Mouse (Mus musculus): ENCODE results near the gene Hist1h2bb. TPM values are rescaled to one million over a fixed set of nuclear protein-coding genes. Genes with fewer than 3 reads are reported as not detected.

Hist1h2bb gene
- polyA plus RNA-seq (2014; fragmentation: Illumina TruSeq; extraction: RNeasy Lipid Tissue Mini Kit (QIAGEN cat#74804); ENCODE audit: low read depth, low replicate concordance) = not detected

GRCm38 (mm10) chr13:23746201-23747080 lies at the start of gene Hist1h2bb:
Gene Hist1h2bb (plus strand): TSS chr13:23746734.

GRCm38 (mm10) chr13:23698300-23698693 lies 48.2 kb upstream of the Hist1h2bb start, which contains the start of gene Hist1h4c:
Gene Hist1h4c (minus strand): TSS chr13:23698454.

GRCm38 (mm10) chr13:23710374-23711089 lies 36.0 kb upstream of the Hist1h2bb start, which contains the start of gene Hfe:
Gene Hfe (minus strand): TSS chr13:23710854.

GRCm38 (mm10) chr13:23738677-23739068 lies 7.9 kb upstream of the Hist1h2bb start, which contains the start of gene Hist1h1c:
Gene Hist1h1c (plus strand): TSS chr13:23738808.

GRCm38 (mm10) chr13:23745381-23746161 lies 963 bp upstream of the Hist1h2bb start, which contains the start of gene Hist1h3c:
Gene Hist1h3c (minus strand): TSS chr13:23745602.

GRCm38 (mm10) chr13:23750839-23751477 lies 4.4 kb downstream of the Hist1h2bb start, which contains the start of gene Hist1h2ab:
Gene Hist1h2ab (plus strand): TSS chr13:23751126.

GRCm38 (mm10) chr13:23752067-23752741 lies 5.7 kb downstream of the Hist1h2bb start, which contains the start of gene Hist1h3b:
Gene Hist1h3b (plus strand): TSS chr13:23752267.

GRCm38 (mm10) chr13:23756790-23757189 lies 10.3 kb downstream of the Hist1h2bb start, which contains the start of gene Hist1h4b:
Gene Hist1h4b (plus strand): TSS chr13:23757013.

GRCm38 (mm10) chr13:23760972-23761864 lies 14.7 kb downstream of the Hist1h2bb start, which contains the start of gene Hist1h4a:
Gene Hist1h4a (minus strand): TSS chr13:23761230.

GRCm38 (mm10) chr13:23761871-23762821 lies 15.6 kb downstream of the Hist1h2bb start, which contains the start of gene Hist1h3a:
Gene Hist1h3a (minus strand): TSS chr13:23762386.

GRCm38 (mm10) chr13:23763586-23764323 lies 17.2 kb downstream of the Hist1h2bb start, which contains the start of gene Hist1h1a:
Gene Hist1h1a (plus strand): TSS chr13:23763666.

GRCm38 (mm10) chr13:23769613-23770012 lies 23.1 kb downstream of the Hist1h2bb start, which contains the start of gene Trim38:
Gene Trim38 (plus strand): TSS chr13:23769913.

Other genes with a start within 250 kb of the Hist1h2bb start
- not detected for gene Hist1h4h, start 215.7 kb upstream of the Hist1h2bb start, polyA plus RNA-seq (2014; fragmentation: Illumina TruSeq; extraction: RNeasy Lipid Tissue Mini Kit (QIAGEN cat#74804); ENCODE audit: low read depth, low replicate concordance)
- not detected for gene Hist1h2af, start 212.8 kb upstream of the Hist1h2bb start, polyA plus RNA-seq (2014; fragmentation: Illumina TruSeq; extraction: RNeasy Lipid Tissue Mini Kit (QIAGEN cat#74804); ENCODE audit: low read depth, low replicate concordance)
- not detected for gene Hist1h3g, start 211.3 kb upstream of the Hist1h2bb start, polyA plus RNA-seq (2014; fragmentation: Illumina TruSeq; extraction: RNeasy Lipid Tissue Mini Kit (QIAGEN cat#74804); ENCODE audit: low read depth, low replicate concordance)
- 1.2 TPM for gene Hist1h2bh, start 203.3 kb upstream of the Hist1h2bb start, polyA plus RNA-seq (2014; fragmentation: Illumina TruSeq; extraction: RNeasy Lipid Tissue Mini Kit (QIAGEN cat#74804); ENCODE audit: low read depth, low replicate concordance)
- gene Hist1h3f, start 202.7 kb upstream of the Hist1h2bb start, polyA plus RNA-seq (2014; fragmentation: Illumina TruSeq; extraction: RNeasy Lipid Tissue Mini Kit (QIAGEN cat#74804); ENCODE audit: low read depth, low replicate concordance) = not detected
- not detected for gene Hist1h4f, start 195.1 kb upstream of the Hist1h2bb start, polyA plus RNA-seq (2014; fragmentation: Illumina TruSeq; extraction: RNeasy Lipid Tissue Mini Kit (QIAGEN cat#74804); ENCODE audit: low read depth, low replicate concordance)
- gene Hist1h1d, start 193.5 kb upstream of the Hist1h2bb start, polyA plus RNA-seq (2014; fragmentation: Illumina TruSeq; extraction: RNeasy Lipid Tissue Mini Kit (QIAGEN cat#74804); ENCODE audit: low read depth, low replicate concordance) = 3.8 TPM
- not detected for gene Hist1h3e, start 184.4 kb upstream of the Hist1h2bb start, polyA plus RNA-seq (2014; fragmentation: Illumina TruSeq; extraction: RNeasy Lipid Tissue Mini Kit (QIAGEN cat#74804); ENCODE audit: low read depth, low replicate concordance)
- gene Hist1h2ae, start 175.5 kb upstream of the Hist1h2bb start, polyA plus RNA-seq (2014; fragmentation: Illumina TruSeq; extraction: RNeasy Lipid Tissue Mini Kit (QIAGEN cat#74804); ENCODE audit: low read depth, low replicate concordance) = not detected
- not detected for gene Hist1h2bg, start 175.3 kb upstream of the Hist1h2bb start, polyA plus RNA-seq (2014; fragmentation: Illumina TruSeq; extraction: RNeasy Lipid Tissue Mini Kit (QIAGEN cat#74804); ENCODE audit: low read depth, low replicate concordance)
- gene Hist1h2bf, start 172.5 kb upstream of the Hist1h2bb start, polyA plus RNA-seq (2014; fragmentation: Illumina TruSeq; extraction: RNeasy Lipid Tissue Mini Kit (QIAGEN cat#74804); ENCODE audit: low read depth, low replicate concordance) = not detected
- not detected for gene Hist1h2ad, start 172.4 kb upstream of the Hist1h2bb start, polyA plus RNA-seq (2014; fragmentation: Illumina TruSeq; extraction: RNeasy Lipid Tissue Mini Kit (QIAGEN cat#74804); ENCODE audit: low read depth, low replicate concordance)
- 0.49 TPM for gene Hist1h3d, start 171.0 kb upstream of the Hist1h2bb start, polyA plus RNA-seq (2014; fragmentation: Illumina TruSeq; extraction: RNeasy Lipid Tissue Mini Kit (QIAGEN cat#74804); ENCODE audit: low read depth, low replicate concordance)
- 0.40 TPM for gene Hist1h4d, start 165.1 kb upstream of the Hist1h2bb start, polyA plus RNA-seq (2014; fragmentation: Illumina TruSeq; extraction: RNeasy Lipid Tissue Mini Kit (QIAGEN cat#74804); ENCODE audit: low read depth, low replicate concordance)
- gene Hist1h2be, start 125.6 kb upstream of the Hist1h2bb start, polyA plus RNA-seq (2014; fragmentation: Illumina TruSeq; extraction: RNeasy Lipid Tissue Mini Kit (QIAGEN cat#74804); ENCODE audit: low read depth, low replicate concordance) = 17.8 TPM
- 7.7 TPM for gene Hist1h1e, start 124.2 kb upstream of the Hist1h2bb start, polyA plus RNA-seq (2014; fragmentation: Illumina TruSeq; extraction: RNeasy Lipid Tissue Mini Kit (QIAGEN cat#74804); ENCODE audit: low read depth, low replicate concordance)
- 3.4 TPM for gene Hist1h2ac, start 62.8 kb upstream of the Hist1h2bb start, polyA plus RNA-seq (2014; fragmentation: Illumina TruSeq; extraction: RNeasy Lipid Tissue Mini Kit (QIAGEN cat#74804); ENCODE audit: low read depth, low replicate concordance)
- gene Hist1h2bc, start 62.5 kb upstream of the Hist1h2bb start, polyA plus RNA-seq (2014; fragmentation: Illumina TruSeq; extraction: RNeasy Lipid Tissue Mini Kit (QIAGEN cat#74804); ENCODE audit: low read depth, low replicate concordance) = 366 TPM
- not detected for gene Hist1h1t, start 50.9 kb upstream of the Hist1h2bb start, polyA plus RNA-seq (2014; fragmentation: Illumina TruSeq; extraction: RNeasy Lipid Tissue Mini Kit (QIAGEN cat#74804); ENCODE audit: low read depth, low replicate concordance)
- gene Hist1h4c, start 48.3 kb upstream of the Hist1h2bb start, polyA plus RNA-seq (2014; fragmentation: Illumina TruSeq; extraction: RNeasy Lipid Tissue Mini Kit (QIAGEN cat#74804); ENCODE audit: low read depth, low replicate concordance) = 6.6 TPM
- gene Hfe, start 35.9 kb upstream of the Hist1h2bb start, polyA plus RNA-seq (2014; fragmentation: Illumina TruSeq; extraction: RNeasy Lipid Tissue Mini Kit (QIAGEN cat#74804); ENCODE audit: low read depth, low replicate concordance) = 29.7 TPM
- 67.6 TPM for gene Hist1h1c, start 7.9 kb upstream of the Hist1h2bb start, polyA plus RNA-seq (2014; fragmentation: Illumina TruSeq; extraction: RNeasy Lipid Tissue Mini Kit (QIAGEN cat#74804); ENCODE audit: low read depth, low replicate concordance)
- not detected for gene Hist1h3c, start 1.1 kb upstream of the Hist1h2bb start, polyA plus RNA-seq (2014; fragmentation: Illumina TruSeq; extraction: RNeasy Lipid Tissue Mini Kit (QIAGEN cat#74804); ENCODE audit: low read depth, low replicate concordance)
- not detected for gene Hist1h2ab, start 4.4 kb downstream of the Hist1h2bb start, polyA plus RNA-seq (2014; fragmentation: Illumina TruSeq; extraction: RNeasy Lipid Tissue Mini Kit (QIAGEN cat#74804); ENCODE audit: low read depth, low replicate concordance)
- gene Hist1h3b, start 5.5 kb downstream of the Hist1h2bb start, polyA plus RNA-seq (2014; fragmentation: Illumina TruSeq; extraction: RNeasy Lipid Tissue Mini Kit (QIAGEN cat#74804); ENCODE audit: low read depth, low replicate concordance) = not detected
- not detected for gene Hist1h4b, start 10.3 kb downstream of the Hist1h2bb start, polyA plus RNA-seq (2014; fragmentation: Illumina TruSeq; extraction: RNeasy Lipid Tissue Mini Kit (QIAGEN cat#74804); ENCODE audit: low read depth, low replicate concordance)
- not detected for gene Hist1h4a, start 14.5 kb downstream of the Hist1h2bb start, polyA plus RNA-seq (2014; fragmentation: Illumina TruSeq; extraction: RNeasy Lipid Tissue Mini Kit (QIAGEN cat#74804); ENCODE audit: low read depth, low replicate concordance)
- gene Hist1h3a, start 15.7 kb downstream of the Hist1h2bb start, polyA plus RNA-seq (2014; fragmentation: Illumina TruSeq; extraction: RNeasy Lipid Tissue Mini Kit (QIAGEN cat#74804); ENCODE audit: low read depth, low replicate concordance) = not detected
- gene Hist1h1a, start 16.9 kb downstream of the Hist1h2bb start, polyA plus RNA-seq (2014; fragmentation: Illumina TruSeq; extraction: RNeasy Lipid Tissue Mini Kit (QIAGEN cat#74804); ENCODE audit: low read depth, low replicate concordance) = not detected
- gene Trim38, start 23.2 kb downstream of the Hist1h2bb start, polyA plus RNA-seq (2014; fragmentation: Illumina TruSeq; extraction: RNeasy Lipid Tissue Mini Kit (QIAGEN cat#74804); ENCODE audit: low read depth, low replicate concordance) = not detected
- gene Slc17a2, start 60.3 kb downstream of the Hist1h2bb start, polyA plus RNA-seq (2014; fragmentation: Illumina TruSeq; extraction: RNeasy Lipid Tissue Mini Kit (QIAGEN cat#74804); ENCODE audit: low read depth, low replicate concordance) = 23.4 TPM
- 577 TPM for gene Slc17a3, start 92.7 kb downstream of the Hist1h2bb start, polyA plus RNA-seq (2014; fragmentation: Illumina TruSeq; extraction: RNeasy Lipid Tissue Mini Kit (QIAGEN cat#74804); ENCODE audit: low read depth, low replicate concordance)
- 1,038 TPM for gene Slc17a1, start 121.0 kb downstream of the Hist1h2bb start, polyA plus RNA-seq (2014; fragmentation: Illumina TruSeq; extraction: RNeasy Lipid Tissue Mini Kit (QIAGEN cat#74804); ENCODE audit: low read depth, low replicate concordance)
- 3.4 TPM for gene Slc17a4, start 168.3 kb downstream of the Hist1h2bb start, polyA plus RNA-seq (2014; fragmentation: Illumina TruSeq; extraction: RNeasy Lipid Tissue Mini Kit (QIAGEN cat#74804); ENCODE audit: low read depth, low replicate concordance)
- gene Hist1h2ba, start 187.4 kb downstream of the Hist1h2bb start, polyA plus RNA-seq (2014; fragmentation: Illumina TruSeq; extraction: RNeasy Lipid Tissue Mini Kit (QIAGEN cat#74804); ENCODE audit: low read depth, low replicate concordance) = not detected
- not detected for gene Hist1h2aa, start 187.7 kb downstream of the Hist1h2bb start, polyA plus RNA-seq (2014; fragmentation: Illumina TruSeq; extraction: RNeasy Lipid Tissue Mini Kit (QIAGEN cat#74804); ENCODE audit: low read depth, low replicate concordance)
- gene Scgn, start 244.5 kb downstream of the Hist1h2bb start, polyA plus RNA-seq (2014; fragmentation: Illumina TruSeq; extraction: RNeasy Lipid Tissue Mini Kit (QIAGEN cat#74804); ENCODE audit: low read depth, low replicate concordance) = not detected